Mouse (Mus musculus): ENCODE measurements around the gene Iqch. TPM values are rescaled to one million over a fixed set of nuclear protein-coding genes. Genes with fewer than 3 reads are reported as not detected.

The Iqch gene
- polyA plus RNA-seq, 1 experiment from 2014 or later: 0.17 TPM

- H3K4me1 ChIP-seq (ENCODE audit: control insufficient read depth, insufficient read depth, low read length): no peaks in the 10 kb centered on the region
- H3K4me3 ChIP-seq (ENCODE audit: low read depth, low read length): no peak overlapping the region
- ATAC-seq (ENCODE audit: insufficient number of reproducible peaks, low FRiP score, low TSS enrichment, low read depth) (no peak), DNase-seq (ENCODE audit: low spot score) (no peak)
- H3K9me3 ChIP-seq (ENCODE audit: control insufficient read depth, low read length): no peaks in the 10 kb centered on the region
- no peak overlapping the region for H3K4me2 ChIP-seq (ENCODE audit: low read depth, severe bottlenecking)
- no peaks in the 10 kb centered on the region for H3K27me3 ChIP-seq (ENCODE audit: control insufficient read depth, insufficient read depth, low read length)
- WGBS: 73% methylated on average over 2 of the region's 2 CpGs
- no peaks in the 10 kb centered on the region for H3K36me3 ChIP-seq (ENCODE audit: control insufficient read depth, insufficient read depth, low read length)
- H3K9ac ChIP-seq (ENCODE audit: low read length): no peak overlapping the region
- H3K27ac ChIP-seq (replicated peaks; ENCODE audit: low read depth, low read length): no peak overlapping the region
Observed at GRCm38 (mm10) chr9:63391307-63391706, 211.0 kb downstream of the Iqch start.

DNA sequence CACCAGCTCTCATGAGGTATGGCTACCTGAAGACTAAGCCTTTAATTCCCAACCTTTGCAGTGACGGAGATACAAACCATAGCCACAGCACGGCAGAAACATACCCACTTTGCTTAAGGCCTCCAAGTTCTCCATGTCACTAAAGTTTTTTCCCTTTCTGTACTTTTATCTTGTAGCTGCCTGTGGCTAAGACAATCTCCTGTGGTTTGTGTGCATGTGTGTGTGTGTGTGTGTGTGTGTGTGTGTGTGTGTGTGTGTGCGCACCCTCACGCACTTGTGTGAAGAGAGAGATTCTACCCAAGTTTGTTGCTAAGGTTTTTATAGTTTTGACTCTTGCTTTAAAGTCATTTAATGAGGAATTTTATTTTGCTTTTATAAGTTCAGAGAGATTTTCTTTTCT lies 219.5 kb downstream of the Iqch start:
- Histone ChIP-seq H3K9me3 (ENCODE audit: control insufficient read depth, low read length) (no peaks in the 10 kb centered on the region), H3K9ac (ENCODE audit: low read length) (no peak overlapping the region), H3K36me3 (ENCODE audit: control insufficient read depth, insufficient read depth, low read length) (no peaks in the 10 kb centered on the region), H3K27ac (replicated peaks; ENCODE audit: low read depth, low read length) (no peak overlapping the region), H3K27me3 (ENCODE audit: control insufficient read depth, insufficient read depth, low read length) (no peaks in the 10 kb centered on the region), H3K4me2 (ENCODE audit: low read depth, severe bottlenecking) (no peak overlapping the region), H3K4me1 (ENCODE audit: control insufficient read depth, insufficient read depth, low read length) (no peaks in the 10 kb centered on the region), H3K4me3 (ENCODE audit: low read depth, low read length) (no peak overlapping the region)
- ATAC-seq (ENCODE audit: insufficient number of reproducible peaks, low FRiP score, low TSS enrichment, low read depth): no peak
- WGBS: 93% methylated on average over 4 of the region's 4 CpGs
- DNase-seq (ENCODE audit: low spot score): no peak

DNA sequence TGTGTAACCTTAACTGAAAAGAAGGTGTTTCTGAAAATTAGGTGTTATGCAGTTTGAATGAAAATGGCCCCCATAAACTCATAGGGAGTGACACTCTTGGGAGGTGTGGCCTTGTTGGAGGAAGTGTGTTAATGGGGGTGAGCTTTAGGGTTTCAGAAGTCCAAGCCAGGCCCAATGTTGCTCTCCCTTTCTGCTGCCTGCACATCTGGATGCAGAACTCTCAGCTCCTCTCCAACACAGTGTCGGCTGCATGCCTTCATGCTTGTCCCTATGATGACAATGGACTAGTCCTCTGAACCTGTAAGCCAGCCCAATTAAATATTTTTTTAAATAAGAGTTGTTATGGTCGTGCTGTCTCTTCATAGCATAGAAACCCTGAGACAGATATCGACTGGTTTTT lies 222.0 kb downstream of the Iqch start:
- Histone ChIP-seq H3K36me3 (ENCODE audit: control insufficient read depth, insufficient read depth, low read length) (no peaks in the 10 kb centered on the region), H3K9me3 (ENCODE audit: control insufficient read depth, low read length) (no peaks in the 10 kb centered on the region), H3K4me2 (ENCODE audit: low read depth, severe bottlenecking) (no peak overlapping the region), H3K4me1 (ENCODE audit: control insufficient read depth, insufficient read depth, low read length) (peaks cover 7% of the 10 kb centered on the region; the same call in 1 of the 2 replicates), H3K4me3 (ENCODE audit: low read depth, low read length) (no peak overlapping the region), H3K27ac (replicated peaks; ENCODE audit: low read depth, low read length) (no peak overlapping the region), H3K27me3 (ENCODE audit: control insufficient read depth, insufficient read depth, low read length) (no peaks in the 10 kb centered on the region), H3K9ac (ENCODE audit: low read length) (no peak overlapping the region)
- ATAC-seq (ENCODE audit: insufficient number of reproducible peaks, low FRiP score, low TSS enrichment, low read depth) (no peak), DNase-seq (ENCODE audit: low spot score) (no peak)
- WGBS: 89% methylated on average over 3 of the region's 3 CpGs

DNA sequence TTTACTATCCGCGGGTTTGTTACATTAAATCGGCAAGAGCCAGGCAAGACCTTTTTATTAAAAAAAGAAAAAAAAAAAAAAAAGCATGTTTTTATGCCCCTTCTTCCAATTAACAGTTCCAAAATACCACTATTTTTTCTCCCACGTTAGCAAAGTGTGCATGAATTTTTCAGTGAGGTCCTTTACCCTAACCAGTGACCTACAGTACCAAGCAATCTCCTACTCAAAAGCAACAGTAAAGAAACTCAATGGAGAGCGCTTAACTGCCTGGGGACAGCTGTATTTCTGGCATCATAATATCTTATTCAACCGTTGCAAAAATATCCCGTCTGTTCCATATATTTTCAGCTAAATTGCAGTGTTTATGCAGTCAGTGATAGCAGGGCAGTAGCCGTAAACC lies 224.1 kb downstream of the Iqch start:
- no peak overlapping the region; the same call in 1 of the 2 replicates for H3K27ac ChIP-seq (replicated peaks; ENCODE audit: low read depth, low read length)
- H3K36me3 ChIP-seq (ENCODE audit: control insufficient read depth, insufficient read depth, low read length): no peaks in the 10 kb centered on the region
- 23% methylated on average over 8 of the region's 8 CpGs for WGBS

DNA sequence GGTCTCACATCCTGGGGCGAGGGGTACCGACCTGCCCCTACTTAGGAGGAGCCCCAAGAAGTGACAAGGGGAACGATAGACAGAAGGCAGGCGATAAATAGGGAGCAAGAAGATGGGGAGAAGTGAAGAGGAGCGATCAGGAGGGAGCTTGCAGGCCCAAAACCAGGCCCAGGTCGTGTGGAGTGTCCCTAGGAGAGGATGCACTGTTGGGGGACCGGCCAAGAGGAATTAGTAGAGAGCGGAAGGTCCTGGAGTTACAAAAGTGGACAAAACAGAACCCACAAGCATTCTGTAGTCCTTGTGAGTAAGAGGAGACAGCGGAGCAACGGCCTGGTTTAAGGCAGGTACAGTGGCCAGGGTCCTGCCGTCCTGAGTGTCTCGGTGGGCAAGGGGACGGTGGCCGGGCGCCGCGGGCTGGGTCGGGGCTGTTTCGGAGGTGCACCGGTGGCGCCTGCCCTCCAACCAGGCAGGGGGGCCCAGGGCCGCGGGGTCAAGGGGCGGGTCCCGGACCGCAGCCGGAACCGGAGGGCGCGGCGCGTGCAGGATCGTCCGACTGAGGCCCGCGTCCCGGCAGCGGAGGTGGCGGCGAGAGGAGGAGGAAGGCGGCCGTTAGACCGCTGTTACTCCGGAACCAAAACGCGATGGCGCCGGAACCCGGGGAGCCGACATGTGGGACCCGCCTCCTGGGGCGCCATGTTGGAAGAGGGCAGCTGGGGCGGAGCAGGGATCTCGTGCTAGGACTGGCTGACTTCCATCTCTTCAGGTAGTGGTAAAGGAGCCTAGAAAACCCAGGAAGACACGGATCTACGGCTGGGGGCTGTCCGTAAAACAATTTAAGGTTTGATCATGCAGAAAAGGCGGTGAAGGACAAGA lies 224.8 kb downstream of the Iqch start, which contains the start of gene Map2k5:
Gene Map2k5 (minus strand): TSS at position 633 of the 873 bp plus-strand sequence.
- ATAC-seq (ENCODE audit: insufficient number of reproducible peaks, low FRiP score, low TSS enrichment, low read depth): peak; percentile 79; the same call in 1 of the 2 replicates
- under 1% methylated on average over 58 of the region's 58 CpGs for WGBS

More for the DNA sequence above, 224.1 kb downstream of the Iqch start:
- Histone ChIP-seq H3K27me3 (ENCODE audit: control insufficient read depth, insufficient read depth, low read length) (no peaks in the 10 kb centered on the region), H3K4me3 (ENCODE audit: low read depth, low read length) (peak overlapping the region; percentile 70), H3K9me3 (ENCODE audit: control insufficient read depth, low read length) (no peaks in the 10 kb centered on the region), H3K9ac (ENCODE audit: low read length) (peak overlapping the region; percentile 81), H3K4me2 (ENCODE audit: low read depth, severe bottlenecking) (peak overlapping the region; percentile 73), H3K4me1 (ENCODE audit: control insufficient read depth, insufficient read depth, low read length) (peaks cover 7% of the 10 kb centered on the region; the same call in 1 of the 2 replicates)
- ATAC-seq (ENCODE audit: insufficient number of reproducible peaks, low FRiP score, low TSS enrichment, low read depth): no peak
- DNase-seq (ENCODE audit: low spot score): no peak

GRCm38 (mm10) chr9:63373315-63373714 lies 229.0 kb downstream of the Iqch start:
- ATAC-seq (ENCODE audit: insufficient number of reproducible peaks, low FRiP score, low TSS enrichment, low read depth): no peak
- Histone ChIP-seq H3K27ac (replicated peaks; ENCODE audit: low read depth, low read length) (no peak overlapping the region), H3K27me3 (ENCODE audit: control insufficient read depth, insufficient read depth, low read length) (no peaks in the 10 kb centered on the region), H3K4me1 (ENCODE audit: control insufficient read depth, insufficient read depth, low read length) (peaks cover 7% of the 10 kb centered on the region; the same call in 1 of the 2 replicates), H3K36me3 (ENCODE audit: control insufficient read depth, insufficient read depth, low read length) (0 out of 2 replicates have a peak, but pooled peaks cover 3% of the 10 kb centered on the region), H3K4me2 (ENCODE audit: low read depth, severe bottlenecking) (no peak overlapping the region), H3K9me3 (ENCODE audit: control insufficient read depth, low read length) (no peaks in the 10 kb centered on the region), H3K4me3 (ENCODE audit: low read depth, low read length) (no peak overlapping the region), H3K9ac (ENCODE audit: low read length) (no peak overlapping the region)
- no peak for DNase-seq (ENCODE audit: low spot score)
- WGBS: 84% methylated on average over 2 of the region's 2 CpGs

More for the DNA sequence above, 224.8 kb downstream of the Iqch start, which contains the start of gene Map2k5:
- Histone ChIP-seq H3K9ac (ENCODE audit: low read length) (peak within 1 kb of the TSS; percentile 81), H3K36me3 (ENCODE audit: control insufficient read depth, insufficient read depth, low read length) (no peaks in the 10 kb centered on the region), H3K9me3 (ENCODE audit: control insufficient read depth, low read length) (no peaks in the 10 kb centered on the region), H3K27me3 (ENCODE audit: control insufficient read depth, insufficient read depth, low read length) (no peaks in the 10 kb centered on the region), H3K4me1 (ENCODE audit: control insufficient read depth, insufficient read depth, low read length) (peaks cover 7% of the 10 kb centered on the region; the same call in 1 of the 2 replicates), H3K27ac (replicated peaks; ENCODE audit: low read depth, low read length) (peak within 1 kb of the TSS; percentile 79), H3K4me3 (ENCODE audit: low read depth, low read length) (peak within 1 kb of the TSS; percentile 70), H3K4me2 (ENCODE audit: low read depth, severe bottlenecking) (peak within 1 kb of the TSS; percentile 73)
- peak; percentile 92 for DNase-seq (ENCODE audit: low spot score)

GRCm38 (mm10) chr9:63372541-63372940 lies 229.8 kb downstream of the Iqch start:
- DNase-seq (ENCODE audit: low spot score): no peak
- no peaks in the 10 kb centered on the region for H3K9me3 ChIP-seq (ENCODE audit: control insufficient read depth, low read length)
- 78% methylated on average over 8 of the region's 8 CpGs for WGBS
- 0 out of 2 replicates have a peak, but pooled peaks cover 3% of the 10 kb centered on the region for H3K36me3 ChIP-seq (ENCODE audit: control insufficient read depth, insufficient read depth, low read length)
- H3K4me3 ChIP-seq (ENCODE audit: low read depth, low read length): no peak overlapping the region
- no peak for ATAC-seq (ENCODE audit: insufficient number of reproducible peaks, low FRiP score, low TSS enrichment, low read depth)
- no peak overlapping the region for H3K4me2 ChIP-seq (ENCODE audit: low read depth, severe bottlenecking)
- H3K27me3 ChIP-seq (ENCODE audit: control insufficient read depth, insufficient read depth, low read length): no peaks in the 10 kb centered on the region
- H3K4me1 ChIP-seq (ENCODE audit: control insufficient read depth, insufficient read depth, low read length): peaks cover 7% of the 10 kb centered on the region; the same call in 1 of the 2 replicates
- H3K27ac ChIP-seq (replicated peaks; ENCODE audit: low read depth, low read length): no peak overlapping the region
- no peak overlapping the region for H3K9ac ChIP-seq (ENCODE audit: low read length)
